Mouse (Mus musculus) cortical plate, adult 2 months (tissue): ENCODE results near the gene BC067074.

ENCODE experiments used
- CTCF ChIP-seq: fragments of 200-500 bp; IDR thresholded peaks from 2 replicates; pipeline ENCODE4 v1.5.1; 2011; ENCODE audit warnings: mild to moderate bottlenecking, control low read depth, low read length; ENCODE audit not compliant: insufficient read depth; ENCODE audit errors: extremely low read depth
- POLR2A ChIP-seq: fragments of 200-500 bp; IDR thresholded peaks from 2 replicates; pipeline ENCODE4 v1.6.1; 2011; ENCODE audit warnings: mild to moderate bottlenecking, low read length, control low read depth; ENCODE audit not compliant: insufficient read depth; ENCODE audit errors: extremely low read depth

DNA sequence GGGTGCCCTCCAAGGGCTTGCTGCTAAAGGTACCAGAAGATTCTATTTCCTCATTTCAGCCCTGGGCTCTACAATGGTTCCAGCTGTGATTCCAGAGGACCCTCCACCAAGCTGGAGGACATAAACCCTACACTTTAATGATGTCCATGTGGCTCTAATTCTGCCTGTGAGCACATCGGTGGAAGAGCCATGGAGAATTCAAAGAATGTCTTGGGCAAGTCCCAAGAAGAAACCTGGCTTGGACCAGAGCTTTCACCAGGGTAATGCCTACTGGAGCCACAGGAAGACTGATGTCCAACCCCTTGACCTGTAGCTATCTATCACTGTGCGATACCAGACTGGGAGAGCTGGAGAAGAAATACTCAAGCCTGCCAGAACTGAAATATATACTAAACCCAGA is 111.2 kb downstream of the BC067074 start:
- no peak for TF ChIP-seq CTCF
- no peak for TF ChIP-seq POLR2A
